Mouse (Mus musculus) heart, adult 8-10 months (tissue): ENCODE measurements around the gene Pclo. TPM values are rescaled to one million over a fixed set of nuclear protein-coding genes. Genes with fewer than 3 reads are reported as not detected.
"Not testable (repeated sequence)": the region's sequence is repeated elsewhere in the genome, so short reads cannot be mapped to it uniquely, and the experiment has no call there.

Experiments
- DNase-seq: peaks from one replicate; pipeline ENCODE4 v3.0.0; 2022; ENCODE audit warnings: low spot score
- total RNA-seq, 4 experiments: library from RNA; stranded (reverse); gene quantifications; 2 replicates each; pipeline ENCODE4 v1.2.4; 2022

Pclo gene
- total RNA-seq, 4 experiments from 2014 or later = 0.22 to 0.35 (median 0.32) TPM

DNA sequence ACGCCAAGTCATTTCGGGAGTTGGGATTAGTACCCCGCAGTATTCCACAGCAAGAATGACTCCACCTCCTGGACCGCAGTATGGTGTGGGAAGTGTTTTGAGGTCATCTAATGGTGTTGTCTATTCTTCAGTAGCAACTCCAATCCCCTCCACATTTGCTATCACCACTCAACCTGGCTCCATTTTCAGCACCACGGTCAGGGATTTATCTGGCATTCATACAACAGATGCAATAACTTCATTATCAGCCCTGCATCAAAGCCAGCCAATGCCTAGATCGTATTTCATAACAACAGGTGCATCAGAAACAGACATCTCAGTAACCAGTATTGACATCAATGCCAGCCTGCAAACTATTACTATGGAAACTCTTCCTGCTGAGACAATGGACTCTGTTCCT lies 165.7 kb downstream of the Pclo start:
- DNase-seq = no peak

DNA sequence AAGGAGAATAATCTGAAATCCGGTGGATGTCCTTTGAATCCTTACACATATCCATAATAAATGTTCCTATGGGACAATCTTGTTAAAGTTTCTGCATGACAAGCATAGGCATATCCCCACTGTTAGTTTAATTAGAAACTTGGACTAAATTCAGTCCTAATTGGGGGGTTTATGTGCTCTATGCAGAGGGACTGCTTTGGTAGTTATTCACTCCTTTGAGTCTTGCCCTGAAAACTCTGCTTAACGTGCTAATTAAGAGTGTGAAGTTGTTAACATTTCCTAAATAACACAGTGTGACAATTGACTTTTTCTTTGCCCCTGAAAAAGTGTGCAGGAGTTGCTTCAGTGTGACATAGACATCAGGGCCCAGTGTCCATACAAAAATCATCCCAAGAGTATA lies 177.3 kb downstream of the Pclo start:
- DNase-seq = no peak

DNA sequence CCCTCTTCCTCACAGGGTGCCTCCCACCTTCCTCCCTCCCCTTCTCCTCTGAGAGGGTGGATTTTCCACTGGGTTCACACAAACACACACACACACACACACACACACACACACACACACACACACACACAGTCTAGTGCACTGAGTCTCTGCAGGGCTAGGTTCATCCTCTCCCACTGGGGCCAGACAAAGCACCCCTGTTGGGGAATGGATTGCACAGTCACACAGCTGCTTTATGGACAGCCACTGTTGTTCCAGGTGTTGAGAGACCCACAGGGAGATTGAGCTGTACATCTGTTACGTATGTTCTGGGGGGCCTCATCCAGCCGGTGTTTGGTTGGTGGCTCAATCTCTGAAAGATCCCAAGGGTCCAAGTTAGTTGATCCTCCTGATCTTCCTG lies 182.0 kb downstream of the Pclo start:
- no peak for DNase-seq

DNA sequence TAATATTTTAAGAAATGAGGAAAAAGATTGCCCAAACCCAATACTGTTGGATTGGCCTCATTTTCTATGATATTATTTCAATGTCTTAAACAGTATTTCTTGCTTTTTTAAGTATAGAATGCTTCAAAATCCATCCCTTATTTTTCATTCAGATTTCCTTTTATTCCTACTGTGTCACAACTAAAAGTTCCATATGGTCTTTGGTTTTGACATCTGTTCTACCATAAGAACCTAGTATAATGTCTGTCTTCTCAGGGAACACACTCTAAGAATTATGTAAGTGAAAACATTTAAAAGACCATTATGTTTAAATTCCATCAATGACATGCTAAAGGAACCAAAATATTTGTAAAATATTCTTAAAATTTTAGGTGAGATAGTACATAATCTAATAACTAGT lies 186.2 kb downstream of the Pclo start:
- DNase-seq = no peak

DNA sequence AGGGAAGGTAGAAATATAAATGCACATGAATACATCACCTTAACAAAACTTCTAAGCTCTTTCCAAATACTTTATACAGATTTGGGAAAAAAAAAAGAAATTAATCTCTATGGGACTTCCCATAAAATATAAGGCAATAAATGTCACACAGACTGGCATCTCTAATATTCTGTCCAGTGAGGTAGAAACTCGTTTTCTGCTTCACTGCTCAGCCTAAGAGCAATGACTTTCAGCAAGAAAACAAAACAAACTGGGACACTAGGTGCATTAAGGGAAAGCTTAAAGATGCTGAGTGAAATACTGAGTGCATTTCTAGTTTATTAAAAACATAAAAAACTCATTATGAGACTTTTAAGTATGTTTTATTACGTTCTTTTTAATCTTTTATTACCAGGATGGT lies 190.7 kb downstream of the Pclo start:
- DNase-seq = no peak

DNA sequence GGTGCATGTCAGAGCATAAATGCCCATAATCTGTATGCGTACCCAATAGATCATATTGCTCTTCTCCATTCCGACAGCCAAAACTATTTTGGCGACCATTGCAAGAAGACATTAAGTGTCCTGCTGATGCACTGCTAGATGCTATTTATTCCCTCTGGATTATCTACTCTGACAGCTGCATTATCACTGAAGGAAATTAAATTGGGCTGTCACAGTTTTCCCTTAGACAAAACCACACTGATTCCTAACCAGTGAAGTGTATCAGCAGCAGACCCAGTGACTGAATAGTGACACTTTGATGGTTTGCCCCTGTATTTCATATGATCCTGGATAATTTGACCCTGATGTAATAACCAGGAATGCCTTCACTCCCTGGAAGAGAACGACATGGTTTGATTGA lies 192.6 kb downstream of the Pclo start:
- DNase-seq = no peak

DNA sequence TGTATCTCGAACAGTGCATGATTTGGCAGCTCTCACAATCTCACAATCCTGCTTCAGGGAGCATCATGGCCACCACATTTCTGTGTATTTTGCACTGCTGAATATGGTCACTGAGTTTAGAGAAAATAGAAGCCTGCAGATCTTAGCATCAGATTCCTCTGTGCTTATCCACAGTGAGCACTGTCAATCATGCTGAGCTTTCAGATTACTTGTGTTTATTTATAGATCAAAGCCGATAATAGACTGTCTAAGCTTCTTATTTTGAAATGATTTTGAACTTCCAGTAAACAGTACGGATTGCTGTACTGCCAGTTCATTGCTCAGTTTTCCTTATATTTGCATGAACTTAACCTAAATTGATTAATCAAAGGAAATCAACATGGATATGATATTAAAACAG lies 208.9 kb downstream of the Pclo start:
- DNase-seq = no peak

DNA sequence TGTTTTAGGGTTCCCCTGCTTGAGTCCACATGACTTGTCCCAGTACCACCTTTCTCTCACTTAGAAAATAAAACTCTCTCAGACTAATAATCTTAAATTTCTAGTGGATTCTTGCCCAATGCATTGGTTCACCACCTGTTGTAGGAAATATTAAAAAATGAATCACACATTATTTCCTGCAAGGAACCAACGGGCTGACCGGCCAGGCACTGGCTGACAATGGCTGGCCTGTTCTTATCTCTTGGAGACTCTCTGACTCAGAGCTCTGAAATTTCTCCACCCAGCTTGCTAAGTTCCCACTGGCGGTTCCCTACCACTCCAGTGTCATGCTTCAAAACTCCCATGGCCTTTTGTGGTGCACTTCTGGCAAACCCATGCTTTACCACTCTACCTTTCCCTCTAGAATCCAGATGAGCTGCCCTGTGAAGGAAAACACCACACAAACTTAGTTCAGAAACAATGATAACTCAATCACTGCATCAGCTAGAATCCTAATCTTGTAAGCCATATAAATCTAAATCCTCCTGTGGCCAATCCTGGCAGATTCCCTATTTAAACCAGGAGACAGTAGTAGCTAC lies 214.0 kb downstream of the Pclo start:
- DNase-seq = no peak

DNA sequence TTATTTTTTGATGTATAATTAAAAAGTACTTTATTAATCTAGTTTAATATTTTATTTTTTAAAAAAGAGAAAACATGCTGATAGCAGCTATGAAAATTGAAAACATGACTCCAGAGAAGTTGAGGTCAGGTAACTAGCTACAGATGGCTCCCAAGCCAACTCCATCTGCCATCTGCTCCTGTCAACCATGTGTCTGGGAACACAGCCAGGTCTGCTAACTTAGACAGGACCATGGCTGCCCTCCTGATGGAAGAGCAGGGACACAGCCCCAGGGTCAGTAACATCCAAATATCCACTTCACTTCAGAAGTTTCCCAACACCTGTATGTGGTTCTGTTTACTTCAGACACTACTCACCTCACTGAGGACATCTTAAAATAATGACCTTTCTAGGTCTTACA lies 236.2 kb downstream of the Pclo start:
- no peak for DNase-seq

DNA sequence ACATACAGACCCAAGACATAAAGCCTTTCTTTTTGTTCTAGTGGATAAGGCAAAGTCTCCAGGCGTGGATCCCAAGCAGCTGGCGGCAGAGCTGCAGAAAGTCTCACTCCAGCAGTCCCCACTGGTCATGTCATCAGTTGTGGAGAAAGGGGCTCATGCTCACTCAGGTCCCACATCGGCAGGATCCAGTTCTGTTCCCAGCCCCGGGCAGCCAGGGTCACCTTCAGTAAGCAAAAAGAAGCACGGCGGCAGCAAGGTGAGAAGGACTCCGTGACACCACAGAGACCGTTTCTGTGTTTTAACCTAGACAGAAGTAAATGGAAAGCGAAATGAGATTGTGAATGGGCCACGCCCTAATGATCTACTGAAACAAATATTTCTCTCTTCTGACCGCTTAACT lies 252.0 kb downstream of the Pclo start:
- no peak for DNase-seq

DNA sequence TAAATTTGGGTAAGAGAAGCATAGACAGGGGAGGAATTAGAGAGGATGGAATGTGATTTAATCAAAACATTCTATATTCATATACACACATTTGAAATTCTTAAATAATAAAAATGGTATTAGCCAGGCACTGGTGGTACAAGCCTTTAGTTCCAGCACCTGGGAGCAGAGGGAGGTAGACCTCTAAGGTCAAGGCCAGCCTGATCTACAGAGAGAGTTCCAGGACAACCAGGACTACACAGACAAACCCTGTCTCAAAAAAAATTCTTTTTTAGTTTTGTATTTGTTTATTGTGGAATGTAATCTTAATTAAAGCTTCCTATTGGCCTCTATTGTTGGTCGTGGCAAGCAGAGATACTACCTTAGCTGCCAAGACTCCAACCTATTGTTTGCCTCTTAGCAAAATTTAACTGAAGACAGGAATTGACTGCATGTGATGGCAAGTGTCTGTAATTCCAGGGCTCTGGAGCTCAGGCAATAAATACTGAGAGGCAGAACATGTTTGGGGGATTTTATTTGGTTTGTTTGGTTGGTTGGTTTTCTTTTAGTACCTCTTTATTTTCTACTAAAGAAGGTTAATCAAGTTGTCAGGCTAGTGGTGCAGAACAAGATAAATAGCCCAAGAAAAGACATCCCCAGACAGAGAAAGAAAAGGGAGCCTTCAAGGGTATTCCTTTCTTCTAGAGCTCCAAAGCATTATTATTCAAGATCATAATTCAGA lies 267.8 kb downstream of the Pclo start:
- no peak for DNase-seq

DNA sequence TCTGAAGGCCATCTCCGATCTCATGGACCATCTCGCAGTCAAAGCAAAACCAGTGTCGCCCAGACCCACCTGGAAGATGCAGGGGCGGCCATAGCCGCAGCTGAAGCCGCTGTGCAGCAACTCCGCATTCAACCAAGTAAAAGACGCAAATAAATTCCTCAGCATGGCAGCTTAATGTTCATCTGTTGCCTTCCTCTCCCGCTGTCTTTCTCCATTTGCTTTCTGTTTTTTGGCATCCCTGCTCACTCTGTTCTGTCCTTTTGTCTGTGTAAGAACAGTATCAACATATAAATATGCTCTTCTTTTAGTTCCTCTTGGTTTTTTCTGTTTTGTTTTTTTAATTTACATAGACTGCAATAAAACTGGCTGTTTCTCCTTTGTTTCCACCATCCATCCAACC lies 279.2 kb downstream of the Pclo start:
- no peak for DNase-seq

DNA sequence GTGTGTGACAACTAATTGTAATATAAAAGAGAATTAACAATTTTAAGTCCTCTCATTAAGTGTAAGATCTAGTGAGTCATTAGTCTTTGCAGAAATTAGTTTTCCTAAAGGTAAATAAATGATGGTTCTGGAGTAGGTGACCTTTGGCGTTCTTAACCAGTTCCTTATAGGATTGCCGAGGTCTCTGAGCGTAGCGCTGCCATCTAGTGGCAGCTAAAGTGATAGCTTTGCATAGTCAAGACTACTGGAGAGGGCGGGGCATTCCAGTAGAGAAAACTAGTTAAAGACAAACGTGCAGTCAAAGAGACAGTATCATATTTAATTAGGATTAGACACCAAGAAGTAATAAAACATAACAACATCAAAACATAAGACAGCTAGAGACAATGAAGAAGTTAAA lies 292.4 kb downstream of the Pclo start:
- no peak for DNase-seq

DNA sequence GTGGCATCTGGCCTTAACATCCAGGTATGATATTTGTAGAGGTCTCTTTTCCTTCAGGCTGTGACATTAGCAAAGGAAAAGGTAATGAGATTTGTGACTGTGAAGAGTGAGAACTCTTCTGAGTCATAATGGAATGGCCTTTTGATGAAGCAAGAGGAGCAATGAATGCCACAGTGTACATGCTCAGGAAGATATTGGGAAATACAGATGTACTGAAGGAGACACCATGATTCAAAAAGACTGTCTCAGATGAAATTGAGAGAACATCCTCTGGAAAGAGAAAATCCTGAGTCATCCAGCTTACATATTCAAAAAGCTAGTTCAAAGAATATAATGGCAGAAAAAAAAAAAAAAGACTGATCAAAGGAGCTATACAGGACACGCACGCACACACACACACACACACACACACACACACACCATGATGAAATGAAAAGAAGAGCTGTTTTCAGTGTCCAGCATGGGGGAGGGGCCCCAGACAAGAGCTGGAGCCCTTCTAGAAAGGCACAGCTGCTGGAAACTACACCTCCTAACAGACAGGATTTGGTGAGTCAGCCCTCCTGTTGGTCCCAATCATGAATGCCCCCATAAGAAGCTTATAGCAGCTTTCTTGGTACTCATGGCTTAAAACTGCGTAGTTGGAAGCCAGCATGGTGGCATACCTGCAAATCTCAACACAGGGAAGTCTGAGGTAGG lies 318.6 kb downstream of the Pclo start:
- DNase-seq = no peak

DNA sequence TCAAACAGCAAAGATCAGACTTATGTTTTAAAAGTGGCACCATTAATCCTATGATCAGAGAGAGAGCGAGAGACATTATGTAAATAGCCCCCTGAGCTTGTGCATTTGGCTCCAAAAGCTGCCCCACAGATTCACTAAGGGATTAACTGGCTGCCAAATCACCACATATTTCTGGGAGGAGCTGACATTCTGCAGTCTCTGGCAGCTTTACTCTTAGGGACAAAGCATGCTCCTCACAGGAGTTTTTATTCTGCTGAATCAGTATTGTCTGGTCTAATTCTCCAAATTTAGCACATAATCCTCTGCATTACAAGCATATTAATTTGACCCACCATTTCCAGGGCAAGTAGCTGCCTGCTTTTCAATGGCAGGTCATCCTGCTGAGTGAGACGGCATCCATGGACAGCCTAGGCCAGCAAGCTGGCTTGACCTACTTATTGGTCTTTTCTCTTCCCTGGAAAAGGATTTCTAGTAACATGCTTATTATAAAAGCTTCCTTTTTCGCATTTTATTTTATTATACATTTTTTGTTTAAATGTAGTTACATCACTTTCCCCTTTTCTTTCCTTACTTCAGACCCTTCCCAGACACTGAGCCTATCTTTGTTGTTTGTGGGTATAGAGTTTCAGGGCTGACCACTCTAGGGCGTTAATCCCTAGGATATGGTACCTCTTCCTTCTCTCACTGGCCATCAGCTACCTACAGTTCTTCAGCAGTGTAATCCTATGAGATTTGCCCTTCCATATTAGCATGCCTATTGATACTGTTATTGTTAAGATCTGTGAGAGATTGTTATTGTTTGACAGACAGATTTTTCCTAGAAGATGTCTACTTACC lies 319.7 kb downstream of the Pclo start:
- DNase-seq = no peak

DNA sequence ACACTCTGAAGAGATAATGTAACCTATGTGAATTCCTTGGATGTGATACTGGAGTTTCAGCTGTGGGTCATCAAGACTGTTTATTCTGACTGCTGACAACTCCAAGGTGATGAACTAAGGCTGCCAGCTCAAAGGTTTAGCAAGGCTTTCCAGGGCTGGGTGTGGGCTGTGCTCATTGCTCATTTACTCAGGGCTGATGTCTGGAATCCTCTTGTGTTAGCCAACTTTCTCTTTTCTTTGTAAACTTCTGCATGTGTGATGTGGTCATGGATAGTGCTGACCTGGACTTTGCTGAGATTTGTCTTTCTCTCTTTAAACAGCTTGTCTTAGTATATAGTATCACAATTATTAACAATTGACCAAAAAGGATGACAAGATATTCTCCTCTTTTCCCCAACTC lies 338.9 kb downstream of the Pclo start:
- no peak for DNase-seq

DNA sequence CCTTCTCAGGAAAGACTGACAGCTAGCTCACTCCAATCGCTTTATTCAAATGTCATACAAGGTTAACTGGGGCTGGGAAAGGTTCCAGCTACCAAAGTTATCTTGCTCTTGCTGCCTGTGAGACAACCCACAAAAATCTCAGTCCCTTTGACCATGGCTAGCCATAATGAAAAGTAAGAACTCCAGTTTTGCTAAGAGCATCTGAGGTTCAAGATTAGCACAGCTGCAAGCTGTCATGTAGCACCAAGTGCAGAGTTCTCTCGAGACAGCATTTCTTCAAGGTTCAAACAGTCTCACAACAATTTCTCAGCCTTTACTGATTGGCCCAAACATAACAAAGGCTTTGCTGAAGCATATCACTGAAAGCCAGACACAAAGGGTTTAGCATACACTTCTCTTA lies 370.6 kb downstream of the Pclo start:
- not testable (repeated sequence) for DNase-seq

DNA sequence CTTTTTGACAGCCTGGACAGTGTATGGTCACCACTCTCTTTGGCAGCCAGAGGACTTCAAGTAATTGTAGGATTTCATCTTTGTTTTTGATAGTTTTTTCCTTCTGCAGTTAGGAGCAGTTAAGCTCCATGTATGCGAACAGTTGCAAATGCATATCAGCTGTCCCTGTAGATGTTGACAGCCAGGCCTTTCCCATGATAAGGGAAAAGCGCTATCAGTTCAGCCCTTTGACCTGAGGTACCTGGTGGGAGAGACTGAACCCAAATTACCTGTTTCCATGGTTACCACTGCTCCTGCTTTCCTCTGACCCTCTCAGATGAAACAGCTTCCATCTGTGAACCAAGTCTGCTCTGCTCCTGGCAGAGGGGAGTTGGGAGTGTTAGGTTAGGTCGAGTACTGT lies 377.5 kb downstream of the Pclo start:
- no peak for DNase-seq

DNA sequence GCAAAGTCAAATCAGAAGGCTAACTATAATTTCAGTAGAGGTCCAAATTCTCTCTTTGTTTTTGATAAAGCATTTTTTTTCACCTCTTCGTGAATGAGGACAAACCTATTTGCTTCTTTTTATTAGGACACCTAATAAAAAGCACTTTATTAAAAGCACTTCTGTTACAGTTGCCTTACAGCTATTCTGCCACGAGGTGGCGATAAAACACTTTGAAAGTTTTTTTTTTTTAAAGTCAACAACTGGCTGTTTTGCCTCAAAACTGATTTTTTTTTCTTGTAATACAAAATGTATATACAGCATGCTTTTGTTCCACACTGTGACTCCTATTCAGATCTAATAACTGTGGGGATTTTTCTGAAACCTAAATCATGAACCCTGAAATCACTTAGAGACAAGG lies 388.8 kb downstream of the Pclo start:
- DNase-seq = not testable (repeated sequence)
